Mouse (Mus musculus) intestine, embryonic 16.5 days (tissue): ENCODE results near the gene Cox14. TPM values are rescaled to one million over a fixed set of nuclear protein-coding genes. Genes with fewer than 3 reads are reported as not detected.
"Not testable (repeated sequence)": the region's sequence is repeated elsewhere in the genome, so short reads cannot be mapped to it uniquely, and the experiment has no call there.

Experiments used
- ATAC-seq: fragments of 200-750 bp; cut with Nextera tagmentation; 2 replicates; pipeline ENCODE4 v1.8.0; 2017; ENCODE audit warnings: moderate TSS enrichment, moderate library complexity
- H3K27ac ChIP-seq: fragments of 300-500 bp; sonication (generic); 2 replicates; pipeline ENCODE4 v1.5.1; 2014; ENCODE audit warnings: mild to moderate bottlenecking, low read length
- H3K27me3 ChIP-seq: fragments of 300-500 bp; sonication (generic); replicated peaks from 2 replicates; pipeline ENCODE4 v1.6.1; 2014; ENCODE audit warnings: low read length, control low read depth, mixed read lengths; ENCODE audit not compliant: control insufficient read depth, insufficient read depth
- H3K36me3 ChIP-seq: fragments of 300-500 bp; sonication (generic); 2 replicates; pipeline ENCODE4 v1.6.1; 2014; ENCODE audit warnings: low read length, control low read depth; ENCODE audit not compliant: control insufficient read depth, insufficient read depth
- H3K4me1 ChIP-seq: fragments of 300-500 bp; sonication (generic); 2 replicates; pipeline ENCODE4 v1.6.1; 2014; ENCODE audit warnings: low read length, control low read depth, mixed read lengths; ENCODE audit not compliant: control insufficient read depth, insufficient read depth
- H3K4me2 ChIP-seq: fragments of 300-500 bp; sonication (generic); 2 replicates; pipeline ENCODE4 v1.6.1; 2014; ENCODE audit warnings: low read depth, low read length, control low read depth
- H3K4me3 ChIP-seq: fragments of 300-500 bp; sonication (generic); 2 replicates; pipeline ENCODE4 v1.5.1; 2014; ENCODE audit warnings: mild to moderate bottlenecking, low read length
- H3K9ac ChIP-seq: fragments of 300-500 bp; sonication (generic); 2 replicates; pipeline ENCODE4 v1.6.1; 2014; ENCODE audit warnings: low read depth, low read length
- H3K9me3 ChIP-seq: fragments of 300-500 bp; sonication (generic); 2 replicates; pipeline ENCODE4 v1.6.1; 2016; ENCODE audit warnings: low read length, control low read depth; ENCODE audit not compliant: control insufficient read depth
- WGBS: fragments of 180-500 bp; shearing (Covaris S2); extraction: QIAGEN DNeasy Blood & Tissue Kit; methylation state at CpG from one replicate; pipeline ENCODE4 v1.1.7; 2014; 5-methylcytosine and 5-hydroxymethylcytosine counted together
- polyA plus RNA-seq: library from polyadenylated mRNA; unstranded; fragments of >200 nt; fragmentation: Nextera tagmentation; extraction: Ambion mirVana; gene quantifications from 2 replicates; pipeline ENCODE4 v1.2.1, GENCODE M21; 2015

Gene Cox14
- polyA plus RNA-seq, 1 experiment from 2014 or later = 253 TPM

GRCm38 (mm10) chr15:99697309-99697708 is 28.1 kb upstream of the Cox14 start:
- Histone ChIP-seq H3K27me3 (0 out of 2 replicates have a peak, but pooled peaks cover 7% of the 10 kb centered on the region), H3K4me3 (no peak overlapping the region), H3K27ac (no peak overlapping the region), H3K9me3 (no peaks in the 10 kb centered on the region), H3K4me1 (peaks cover 16% of the 10 kb centered on the region), H3K36me3 (no peaks in the 10 kb centered on the region), H3K9ac (no peak overlapping the region), H3K4me2 (no peak overlapping the region)
- WGBS = 11% methylated on average over 2 of the region's 2 CpGs
- no peak for ATAC-seq

- Histone ChIP-seq H3K4me3 (no peak overlapping the region), H3K27ac (no peak overlapping the region), H3K4me1 (peaks cover 27% of the 10 kb centered on the region), H3K9ac (0 out of 2 replicates have a peak overlapping the region, but pooled peaks have one; percentile 19), H3K9me3 (no peaks in the 10 kb centered on the region), H3K27me3 (0 out of 2 replicates have a peak, but pooled peaks cover 7% of the 10 kb centered on the region), H3K4me2 (no peak overlapping the region; the same call in 1 of the 2 replicates), H3K36me3 (no peaks in the 10 kb centered on the region)
- ATAC-seq = no peak
- 37% methylated on average over 20 of the region's 20 CpGs for WGBS
Measured at GRCm38 (mm10) chr15:99698533-99699085, 26.8 kb upstream of the Cox14 start.

GRCm38 (mm10) chr15:99699715-99700114 is 25.7 kb upstream of the Cox14 start:
- Histone ChIP-seq H3K4me2 (peak overlapping the region; percentile 25; the same call in 1 of the 2 replicates), H3K9ac (no peak overlapping the region; the same call in 1 of the 2 replicates), H3K36me3 (0 out of 2 replicates have a peak, but pooled peaks cover 2% of the 10 kb centered on the region), H3K4me3 (no peak overlapping the region), H3K27me3 (0 out of 2 replicates have a peak, but pooled peaks cover 7% of the 10 kb centered on the region), H3K9me3 (no peaks in the 10 kb centered on the region), H3K4me1 (peaks cover 38% of the 10 kb centered on the region), H3K27ac (peak overlapping the region; percentile 94)
- no peak for ATAC-seq
- WGBS = 74% methylated on average over 10 of the region's 10 CpGs

- Histone ChIP-seq H3K9me3 (no peaks in the 10 kb centered on the region), H3K27me3 (0 out of 2 replicates have a peak, but pooled peaks cover 7% of the 10 kb centered on the region), H3K9ac (peak overlapping the region; percentile 98), H3K4me1 (peaks cover 41% of the 10 kb centered on the region), H3K4me2 (peak overlapping the region; percentile 51), H3K4me3 (peak overlapping the region; percentile 86), H3K36me3 (0 out of 2 replicates have a peak, but pooled peaks cover 2% of the 10 kb centered on the region), H3K27ac (peak overlapping the region; percentile 94)
- 69% methylated on average over 18 of the region's 18 CpGs for WGBS
- peak; percentile 85 for ATAC-seq
Measured at GRCm38 (mm10) chr15:99700219-99701106, 25.0 kb upstream of the Cox14 start.

- H3K4me1 ChIP-seq = peaks cover 41% of the 10 kb centered on the region
- H3K4me3 ChIP-seq = peak overlapping the region; percentile 86
- H3K9ac ChIP-seq = peak overlapping the region; percentile 98
- H3K4me2 ChIP-seq = peak overlapping the region; percentile 51
- not testable (repeated sequence) for H3K27me3 ChIP-seq, ATAC-seq, H3K36me3 ChIP-seq, H3K9me3 ChIP-seq
- H3K27ac ChIP-seq = peak overlapping the region; percentile 94
- 39% methylated on average over 16 of the region's 16 CpGs for WGBS
Measured at GRCm38 (mm10) chr15:99701640-99701998, 23.8 kb upstream of the Cox14 start.

- peak within 1 kb of the TSS; percentile 97 for H3K27ac ChIP-seq
- 1% methylated on average over 71 of the region's 71 CpGs for WGBS
- H3K36me3 ChIP-seq = peaks cover 6% of the 10 kb centered on the region
- peak within 1 kb of the TSS; percentile 62 for H3K4me2 ChIP-seq
- ATAC-seq = peak; percentile 80
- H3K9me3 ChIP-seq = no peaks in the 10 kb centered on the region
- peaks cover 41% of the 10 kb centered on the region for H3K4me1 ChIP-seq
- 0 out of 2 replicates have a peak, but pooled peaks cover 5% of the 10 kb centered on the region for H3K27me3 ChIP-seq
- peak within 1 kb of the TSS; percentile 86 for H3K4me3 ChIP-seq
- H3K9ac ChIP-seq = peak within 1 kb of the TSS; percentile 98
Measured at GRCm38 (mm10) chr15:99701999-99702900, 23.2 kb upstream of the Cox14 start, which contains the start of gene Smarcd1. Gene Smarcd1, plus strand, starts transcription at chr15:99702129.

GRCm38 (mm10) chr15:99703104-99703503 is 22.3 kb upstream of the Cox14 start:
- H3K27ac ChIP-seq = 0 out of 2 replicates have a peak overlapping the region, but pooled peaks have one; percentile 97
- peaks cover 41% of the 10 kb centered on the region for H3K4me1 ChIP-seq
- no peaks in the 10 kb centered on the region for H3K27me3 ChIP-seq
- no peak for ATAC-seq
- H3K4me2 ChIP-seq = peak overlapping the region; percentile 62
- peak overlapping the region; percentile 98 for H3K9ac ChIP-seq
- H3K4me3 ChIP-seq = peak overlapping the region; percentile 86
- WGBS = 68% methylated on average over 9 of the region's 9 CpGs
- peaks cover 12% of the 10 kb centered on the region for H3K36me3 ChIP-seq
- no peaks in the 10 kb centered on the region for H3K9me3 ChIP-seq

- Histone ChIP-seq H3K27me3 (no peaks in the 10 kb centered on the region), H3K9me3 (no peaks in the 10 kb centered on the region), H3K4me3 (no peak overlapping the region), H3K27ac (peak overlapping the region; percentile 73), H3K36me3 (peaks cover 16% of the 10 kb centered on the region), H3K4me2 (peak overlapping the region; percentile 35; the same call in 1 of the 2 replicates), H3K4me1 (peaks cover 39% of the 10 kb centered on the region), H3K9ac (peak overlapping the region; percentile 98; the same call in 1 of the 2 replicates)
- 64% methylated on average over 5 of the region's 5 CpGs for WGBS
- ATAC-seq = no peak
Measured at GRCm38 (mm10) chr15:99703676-99704040, 21.8 kb upstream of the Cox14 start.
